Mouse (Mus musculus): ENCODE measurements around the gene Olfr1395.

The Olfr1395 gene

GRCm38 (mm10) chr11:49141974-49142373 is at the start of gene Olfr1395:
Olfr1395 (plus strand) TSS chr11:49142274.
- no peak for DNase-seq

GRCm38 (mm10) chr11:49092786-49093185 is 49.3 kb upstream of the Olfr1395 start:
- DNase-seq, result no peak

GRCm38 (mm10) chr11:49093861-49094660 is 48.0 kb upstream of the Olfr1395 start:
- peak; percentile 69 for DNase-seq

GRCm38 (mm10) chr11:49095367-49095766 is 46.7 kb upstream of the Olfr1395 start:
- no peak for DNase-seq

GRCm38 (mm10) chr11:49100409-49100808 is 41.7 kb upstream of the Olfr1395 start:
- no peak for DNase-seq

- peak; percentile 77 for DNase-seq
Observed at GRCm38 (mm10) chr11:49101500-49101899, 40.6 kb upstream of the Olfr1395 start.

GRCm38 (mm10) chr11:49103047-49103693 is 38.9 kb upstream of the Olfr1395 start:
- peak; percentile 93 for DNase-seq

GRCm38 (mm10) chr11:49105752-49106151 is 36.3 kb upstream of the Olfr1395 start:
- no peak for DNase-seq

- no peak for DNase-seq
Observed at GRCm38 (mm10) chr11:49107650-49108537, 34.2 kb upstream of the Olfr1395 start.

GRCm38 (mm10) chr11:49108833-49109232 is 33.2 kb upstream of the Olfr1395 start:
- peak; percentile 67 for DNase-seq

GRCm38 (mm10) chr11:49111000-49111399 is 31.1 kb upstream of the Olfr1395 start:
- DNase-seq, result no peak

GRCm38 (mm10) chr11:49112624-49113219 is 29.4 kb upstream of the Olfr1395 start:
- no peak for DNase-seq

GRCm38 (mm10) chr11:49114158-49114557 is 27.9 kb upstream of the Olfr1395 start:
- no peak for DNase-seq

- no peak for DNase-seq
Observed at GRCm38 (mm10) chr11:49114774-49115173, 27.3 kb upstream of the Olfr1395 start, which contains the start of gene Olfr1396. Olfr1396 (minus strand) TSS chr11:49114874.

- DNase-seq, result no peak
Observed at GRCm38 (mm10) chr11:49119635-49120034, 22.4 kb upstream of the Olfr1395 start.

GRCm38 (mm10) chr11:49124169-49124568 is 17.9 kb upstream of the Olfr1395 start:
- DNase-seq, result no peak

- no peak for DNase-seq
Observed at GRCm38 (mm10) chr11:49154077-49154476, 12.0 kb downstream of the Olfr1395 start, which contains the start of gene Olfr1394. Olfr1394 (plus strand) TSS chr11:49154377.

GRCm38 (mm10) chr11:49156821-49157814 is 15.0 kb downstream of the Olfr1395 start:
- no peak for DNase-seq

- DNase-seq, result peak; percentile 7
Observed at GRCm38 (mm10) chr11:49168839-49169611, 27.0 kb downstream of the Olfr1395 start.

- DNase-seq, result no peak
Observed at GRCm38 (mm10) chr11:49170576-49170975, 28.5 kb downstream of the Olfr1395 start.
